Mouse (Mus musculus) lung, adult 2 months (tissue): ENCODE results near the gene Rwdd2a.

ENCODE experiments used
- CTCF ChIP-seq: fragments of 200-500 bp; IDR thresholded peaks from 2 replicates; pipeline ENCODE4 v1.5.1; 2011; ENCODE audit warnings: mild to moderate bottlenecking, low read length, control low read depth; ENCODE audit not compliant: insufficient read depth
- POLR2A ChIP-seq: fragments of 200-500 bp; IDR thresholded peaks from 2 replicates; pipeline ENCODE4 v1.6.1; 2011; ENCODE audit warnings: low read depth, mild to moderate bottlenecking, control low read depth, low read length, borderline replicate concordance; ENCODE audit errors: extremely low read depth

- TF ChIP-seq POLR2A (no peak), CTCF (no peak)
Observed at GRCm38 (mm10) chr9:86624039-86624438, 52.2 kb downstream of the Rwdd2a start.
